ENCODE assay signal across 13 mouse cellular contexts in the genomic region with DNA sequence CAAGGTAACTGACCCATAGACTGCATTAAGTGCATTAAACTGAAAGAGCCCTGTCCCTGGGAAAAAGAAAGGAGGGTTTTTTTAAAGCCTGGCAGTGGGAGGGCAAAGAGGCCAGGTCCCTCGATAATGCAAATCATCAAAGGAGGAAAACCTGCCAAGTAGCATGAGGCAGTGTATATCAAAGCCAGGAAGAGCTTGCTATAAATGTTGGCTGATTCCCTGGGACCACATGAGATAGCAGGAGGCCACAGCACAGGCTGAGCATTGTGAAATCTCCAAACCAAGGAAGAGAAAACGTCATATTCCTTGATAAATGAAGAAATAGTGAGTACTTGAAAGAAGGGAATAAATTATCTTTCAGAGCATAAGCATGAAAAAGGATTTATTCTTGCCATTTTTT.
"Had no signal": no experiment of that assay in that cellular context is flagged by ENCODE, and none has a peak within 500 bp of the region (broad histone marks: within the 10 kb centered on the region; RNA-seq: fewer than 3 reads in every experiment).

No protein-coding gene starts in this region.

- H3K27me3 ChIP-seq: limb, embryonic 12.5 days; liver, embryonic 13.5 days; midbrain, embryonic 15.5 days; neural tube, embryonic 13.5 days had no signal

- H3K9me3 ChIP-seq: limb, embryonic 12.5 days; liver, embryonic 13.5 days; midbrain, embryonic 10.5 days; midbrain, embryonic 15.5 days; neural tube, embryonic 13.5 days had no signal

- ATAC-seq: midbrain, embryonic 15.5 days had no signal

- DNase-seq: kidney, adult 8-10 months; kidney, postnatal 25 days; layer of hippocampus, postnatal 36 days; liver; liver, embryonic 13.5 days; lung, adult 2 months; lung, postnatal 14 days; thymus, adult 18-20 months; thymus, postnatal 14 days had no signal

- H3K36me3 ChIP-seq: limb, embryonic 12.5 days; liver, embryonic 13.5 days; midbrain, embryonic 10.5 days; midbrain, embryonic 15.5 days; neural tube, embryonic 13.5 days had no signal

- H3K4me1 ChIP-seq: limb, embryonic 12.5 days; liver, embryonic 13.5 days; midbrain, embryonic 10.5 days; midbrain, embryonic 15.5 days had no signal

- H3K27ac ChIP-seq: limb, embryonic 12.5 days; liver, embryonic 13.5 days; midbrain, embryonic 10.5 days; midbrain, embryonic 15.5 days; neural tube, embryonic 13.5 days had no signal

- H3K4me3 ChIP-seq: limb, embryonic 12.5 days; liver, embryonic 13.5 days; midbrain, embryonic 10.5 days; midbrain, embryonic 15.5 days; neural tube, embryonic 13.5 days had no signal

- H3K9ac ChIP-seq: limb, embryonic 12.5 days; liver, embryonic 13.5 days; midbrain, embryonic 15.5 days; neural tube, embryonic 13.5 days had no signal

- H3K4me2 ChIP-seq: limb, embryonic 12.5 days; liver, embryonic 13.5 days; midbrain, embryonic 15.5 days; neural tube, embryonic 13.5 days had no signal
